Mouse (Mus musculus): Measurements from ENCODE around the gene Dok3. TPM values are rescaled to one million over a fixed set of nuclear protein-coding genes. Genes with fewer than 3 reads are reported as not detected.

Dok3 gene
- total and polyA plus RNA-seq, 3 experiments = 1.6 to 4.3 TPM; not detected in 1

- Histone ChIP-seq H3K4me3 (ENCODE audit: control insufficient read depth in 1 of 2, insufficient read depth in 1 of 2, low read depth in 2 of 2, low read length in 2 of 2) (no peak overlapping the region), H3K27me3 (ENCODE audit: control insufficient read depth in 1 of 2, insufficient read depth in 2 of 2, low read length in 2 of 2) (no peaks in the 10 kb centered on the region), H3K9me3 (replicated peaks; ENCODE audit: insufficient read depth, low read length) (no peaks in the 10 kb centered on the region), H3K27ac (ENCODE audit: control insufficient read depth, low read depth, low read length) (no peak overlapping the region), H3K79me2 (ENCODE audit: control insufficient read depth, insufficient read depth, low read length, poor library complexity) (no peaks in the 10 kb centered on the region), H3K36me3 (ENCODE audit: control insufficient read depth in 1 of 2, insufficient read depth in 2 of 2, low read length in 2 of 2) (peaks cover 0 to 6% of the 10 kb centered on the region in 2 experiments; a peak in 2 of 4 replicates), H3K9ac (ENCODE audit: control insufficient read depth, low read depth, low read length, poor library complexity, severe bottlenecking) (no peak overlapping the region), H3K4me1 (ENCODE audit: control insufficient read depth in 1 of 2, insufficient read depth in 2 of 2, low read length in 2 of 2) (peaks cover 5 to 17% of the 10 kb centered on the region in 2 experiments; a peak in 3 of 4 replicates)
- no peak for TF ChIP-seq UBTF (IDR thresholded peaks at IDR 0.05; ENCODE audit: borderline replicate concordance, insufficient read depth, low read depth, low read length)
- TF ChIP-seq CHD1 (IDR thresholded peaks at IDR 0.05; ENCODE audit: low read depth, low read length) = no peak
- no peak for TF ChIP-seq BHLHE40 (IDR thresholded peaks at IDR 0.05; ENCODE audit: borderline replicate concordance, low read depth, low read length)
- TF ChIP-seq CHD2 (IDR thresholded peaks at IDR 0.05; ENCODE audit: low read length) = no peak
- no peak for TF ChIP-seq ZKSCAN1 (IDR thresholded peaks at IDR 0.05; ENCODE audit: low read depth, low read length)
- no peak for TF ChIP-seq ZNF384 (IDR thresholded peaks at IDR 0.05; ENCODE audit: low read depth, low read length)
- TF ChIP-seq MEF2A (IDR thresholded peaks at IDR 0.05; ENCODE audit: extremely low read depth, insufficient replicate concordance, low read depth, low read length, poor library complexity, severe bottlenecking) = no peak
- no peak for TF ChIP-seq EP300 (IDR thresholded peaks at IDR 0.05; ENCODE audit: low read depth in 1 of 2, low read length in 2 of 2)
- no peak for TF ChIP-seq SIN3A (IDR thresholded peaks at IDR 0.05; ENCODE audit: low read length)
- TF ChIP-seq RAD21 (IDR thresholded peaks at IDR 0.05; ENCODE audit: low read depth, low read length) = no peak
- TF ChIP-seq POLR2AphosphoS2 (IDR thresholded peaks at IDR 0.05; ENCODE audit: low read length) = no peak
- no peak for TF ChIP-seq KAT2A (conservative IDR thresholded peaks at IDR 0.05; ENCODE audit: low read depth, low read length)
- no peak for TF ChIP-seq MAFK (IDR thresholded peaks at IDR 0.05; ENCODE audit: borderline replicate concordance, low read depth, low read length)
- no peak for DNase-seq (ENCODE audit: low read depth, low spot score)
Measured at GRCm38 (mm10) chr13:55477492-55477891, 51.6 kb downstream of the Dok3 start.

GRCm38 (mm10) chr13:55476256-55476655 is 52.8 kb downstream of the Dok3 start:
- H3K79me2 ChIP-seq (ENCODE audit: control insufficient read depth, insufficient read depth, low read length, poor library complexity) = no peaks in the 10 kb centered on the region; the same call in 1 of the 2 replicates
- peaks cover 0 to 6% of the 10 kb centered on the region in 2 experiments; a peak in 2 of 4 replicates for H3K36me3 ChIP-seq (ENCODE audit: control insufficient read depth in 1 of 2, insufficient read depth in 2 of 2, low read length in 2 of 2)
- H3K4me1 ChIP-seq (ENCODE audit: control insufficient read depth in 1 of 2, insufficient read depth in 2 of 2, low read length in 2 of 2) = peaks cover 5 to 17% of the 10 kb centered on the region in 2 experiments; a peak in 3 of 4 replicates
- no peak for DNase-seq (ENCODE audit: low read depth, low spot score)
- no peaks in the 10 kb centered on the region for H3K27me3 ChIP-seq (ENCODE audit: control insufficient read depth in 1 of 2, insufficient read depth in 2 of 2, low read length in 2 of 2)
- H3K27ac ChIP-seq (ENCODE audit: control insufficient read depth, low read depth, low read length) = no peak overlapping the region
- TF ChIP-seq SIN3A (IDR thresholded peaks at IDR 0.05; ENCODE audit: low read length) (no peak), ZNF384 (IDR thresholded peaks at IDR 0.05; ENCODE audit: low read depth, low read length) (no peak), TAL1 (IDR thresholded peaks at IDR 0.05; ENCODE audit: low read length) (no peak), CTCF (IDR thresholded peaks at IDR 0.05 in 2 of 3, conservative IDR thresholded peaks at IDR 0.05 in 1 of 3; ENCODE audit: control insufficient read depth in 1 of 3, insufficient read depth in 1 of 3, low read depth in 2 of 3, low read length in 3 of 3, poor library complexity in 1 of 3, severe bottlenecking in 1 of 3) (no peak), NELFE (IDR thresholded peaks at IDR 0.05; ENCODE audit: low read depth, low read length) (no peak), USF1 (IDR thresholded peaks at IDR 0.05; ENCODE audit: low read depth, low read length) (no peak), KAT2A (conservative IDR thresholded peaks at IDR 0.05; ENCODE audit: low read depth, low read length) (no peak), GATA1 (IDR thresholded peaks at IDR 0.05; ENCODE audit: low read depth, low read length) (no peak), MXI1 (IDR thresholded peaks at IDR 0.05; ENCODE audit: low read depth, low read length) (no peak), MAX (IDR thresholded peaks at IDR 0.05; ENCODE audit: low read length) (no peak), RAD21 (IDR thresholded peaks at IDR 0.05; ENCODE audit: low read depth, low read length) (no peak), MYC (IDR thresholded peaks at IDR 0.05; ENCODE audit: low read depth, low read length) (no peak), NRF1 (IDR thresholded peaks at IDR 0.05; ENCODE audit: insufficient read depth, low read depth, low read length, poor library complexity, severe bottlenecking) (no peak), EP300 (IDR thresholded peaks at IDR 0.05; ENCODE audit: low read depth in 1 of 2, low read length in 2 of 2) (no peak), USF2 (IDR thresholded peaks at IDR 0.05; ENCODE audit: borderline replicate concordance in 1 of 2, insufficient read depth in 1 of 2, low read depth in 1 of 2, low read length in 2 of 2) (no peak), POLR2A (IDR thresholded peaks at IDR 0.05; ENCODE audit: control insufficient read depth in 1 of 2, insufficient read depth in 1 of 2, low read depth in 1 of 2, low read length in 2 of 2, poor library complexity in 1 of 2) (no peak), ETS1 (IDR thresholded peaks at IDR 0.05; ENCODE audit: low read depth, low read length) (no peak)
- no peak overlapping the region for H3K9ac ChIP-seq (ENCODE audit: control insufficient read depth, low read depth, low read length, poor library complexity, severe bottlenecking)
- no peak overlapping the region for H3K4me3 ChIP-seq (ENCODE audit: control insufficient read depth in 1 of 2, insufficient read depth in 1 of 2, low read depth in 2 of 2, low read length in 2 of 2)
- no peaks in the 10 kb centered on the region for H3K9me3 ChIP-seq (replicated peaks; ENCODE audit: insufficient read depth, low read length)

All from MEL (cell line).